Mouse (Mus musculus): ENCODE measurements around the gene Negr1. TPM values are rescaled to one million over a fixed set of nuclear protein-coding genes. Genes with fewer than 3 reads are reported as not detected.

The Negr1 gene
- total and polyA plus RNA-seq, 2 experiments from 2014 or later: 51.2 to 97.4 TPM

DNA sequence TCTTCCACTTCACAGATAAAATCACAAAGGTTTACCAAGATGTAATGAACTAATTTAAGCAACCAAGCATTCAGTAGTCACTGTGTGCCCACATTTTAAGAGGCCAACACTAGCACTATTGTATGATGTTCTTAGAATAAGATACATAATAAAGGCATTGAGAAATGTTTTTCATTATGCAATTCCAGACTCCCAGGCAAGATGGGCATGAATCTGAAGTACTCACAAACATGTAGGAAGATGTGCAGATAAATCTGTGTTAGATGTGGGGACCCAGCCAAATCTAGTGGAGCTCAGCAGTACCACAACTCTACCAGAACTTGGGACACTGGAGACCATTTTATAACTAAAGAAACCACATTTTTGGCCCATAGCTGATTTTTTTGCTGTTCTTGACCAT lies 593.9 kb downstream of the Negr1 start:
- Histone ChIP-seq H3K4me2 (ENCODE audit: low read depth, low read length) (no peak overlapping the region), H3K27me3 (ENCODE audit: insufficient read depth, low read length) (no peaks in the 10 kb centered on the region), H3K4me3 (ENCODE audit: low read length) (no peak overlapping the region), H3K9ac (replicated peaks; ENCODE audit: low read length) (no peak overlapping the region), H3K9me3 (ENCODE audit: low read length) (no peaks in the 10 kb centered on the region), H3K36me3 (ENCODE audit: insufficient read depth, low read length) (no peaks in the 10 kb centered on the region), H3K27ac (no peak overlapping the region), H3K4me1 (ENCODE audit: insufficient read depth, low read length) (no peaks in the 10 kb centered on the region)
- TF ChIP-seq CTCF (IDR thresholded peaks at IDR 0.05; ENCODE audit: low read depth): no peak
- ATAC-seq: no peak
- DNase-seq (ENCODE audit: low spot score): no peak

- no peak overlapping the region for H3K4me3 ChIP-seq (ENCODE audit: low read length)
- H3K4me1 ChIP-seq (ENCODE audit: insufficient read depth, low read length): no peaks in the 10 kb centered on the region
- H3K9me3 ChIP-seq (ENCODE audit: low read length): no peaks in the 10 kb centered on the region
- no peak overlapping the region for H3K9ac ChIP-seq (replicated peaks; ENCODE audit: low read length)
- H3K27ac ChIP-seq: no peak overlapping the region
- 95% methylated on average over 3 of the region's 3 CpGs for WGBS
- TF ChIP-seq CTCF (IDR thresholded peaks at IDR 0.05; ENCODE audit: low read depth): no peak
- DNase-seq (ENCODE audit: low spot score): no peak
- H3K4me2 ChIP-seq (ENCODE audit: low read depth, low read length): no peak overlapping the region
- H3K27me3 ChIP-seq (ENCODE audit: insufficient read depth, low read length): no peaks in the 10 kb centered on the region
- no peak for ATAC-seq
- H3K36me3 ChIP-seq (ENCODE audit: insufficient read depth, low read length): no peaks in the 10 kb centered on the region
Measured at GRCm38 (mm10) chr3:157164840-157165595, 603.4 kb downstream of the Negr1 start.

DNA sequence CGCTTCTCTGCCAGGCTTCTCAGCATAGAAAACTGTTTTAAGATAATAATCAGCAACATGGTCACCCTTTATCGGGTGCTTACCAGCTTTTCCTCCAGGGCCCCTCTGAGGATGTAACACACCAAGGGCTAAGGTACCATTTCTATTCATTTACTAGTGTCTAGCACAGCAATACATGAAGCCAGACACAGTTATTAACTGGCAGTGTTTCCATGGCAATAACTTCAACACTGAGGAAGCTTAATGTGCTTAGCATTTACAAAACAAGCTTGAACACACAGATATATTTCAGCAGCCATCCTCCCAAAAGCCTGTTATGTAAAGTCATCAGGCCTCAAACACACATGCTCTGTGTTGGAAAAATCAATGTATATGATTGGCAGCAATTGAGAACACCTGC lies 620.4 kb downstream of the Negr1 start:
- TF ChIP-seq CTCF (IDR thresholded peaks at IDR 0.05; ENCODE audit: low read depth): no peak
- H3K27ac ChIP-seq: no peak overlapping the region
- no peak overlapping the region for H3K4me3 ChIP-seq (ENCODE audit: low read length)
- WGBS: 71% methylated on average over 2 of the region's 2 CpGs
- ATAC-seq: 0 out of 2 replicates have a peak, but pooled peaks have one; percentile 49
- no peak overlapping the region for H3K9ac ChIP-seq (replicated peaks; ENCODE audit: low read length)
- no peaks in the 10 kb centered on the region for H3K9me3 ChIP-seq (ENCODE audit: low read length)
- no peaks in the 10 kb centered on the region for H3K4me1 ChIP-seq (ENCODE audit: insufficient read depth, low read length)
- no peak overlapping the region for H3K4me2 ChIP-seq (ENCODE audit: low read depth, low read length)
- DNase-seq (ENCODE audit: low spot score): peak; percentile 17
- H3K27me3 ChIP-seq (ENCODE audit: insufficient read depth, low read length): no peaks in the 10 kb centered on the region
- no peaks in the 10 kb centered on the region for H3K36me3 ChIP-seq (ENCODE audit: insufficient read depth, low read length)

DNA sequence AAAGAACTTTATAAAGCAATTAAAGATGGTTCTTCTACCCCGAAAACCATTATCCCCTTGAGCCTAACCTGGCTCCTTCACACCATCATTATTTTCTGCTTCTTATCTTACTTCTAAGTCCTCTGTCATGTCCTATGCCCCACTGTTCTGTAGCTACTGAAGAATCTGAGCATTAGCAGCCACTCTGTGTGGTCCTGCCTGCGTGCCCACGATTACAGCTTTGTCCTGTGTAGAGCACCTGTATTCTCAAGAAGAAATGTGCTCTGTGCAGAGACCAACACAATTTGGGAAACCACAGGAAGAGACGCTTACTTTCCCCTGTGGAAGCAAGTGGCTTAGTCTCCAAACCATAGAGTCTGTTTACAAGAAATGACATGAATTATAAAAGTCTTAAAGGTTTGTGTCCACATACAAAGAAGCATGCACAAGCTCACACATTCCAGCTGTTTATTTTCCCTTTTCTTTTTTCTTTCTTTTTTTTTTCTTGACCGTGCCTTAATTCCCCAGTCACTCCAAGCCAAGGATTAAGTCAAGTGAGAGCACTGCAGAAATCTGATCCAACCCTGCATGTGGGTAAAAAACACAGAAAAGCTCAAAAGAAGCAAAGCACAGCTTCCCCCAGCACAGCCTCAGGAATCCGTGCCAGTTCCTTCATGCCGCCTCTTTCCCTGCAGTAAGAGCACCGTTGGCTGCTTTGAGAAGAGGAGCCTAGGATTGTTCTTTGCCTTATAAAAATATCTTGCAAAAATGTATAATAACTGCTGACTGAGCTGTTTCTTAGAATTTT lies 627.5 kb downstream of the Negr1 start:
- TF ChIP-seq CTCF (IDR thresholded peaks at IDR 0.05; ENCODE audit: low read depth): no peak
- ATAC-seq: no peak
- no peak overlapping the region for H3K9ac ChIP-seq (replicated peaks; ENCODE audit: low read length)
- no peaks in the 10 kb centered on the region for H3K4me1 ChIP-seq (ENCODE audit: insufficient read depth, low read length)
- H3K9me3 ChIP-seq (ENCODE audit: low read length): no peaks in the 10 kb centered on the region
- no peaks in the 10 kb centered on the region for H3K36me3 ChIP-seq (ENCODE audit: insufficient read depth, low read length)
- 48% methylated on average over 8 of the region's 8 CpGs for WGBS
- no peak overlapping the region for H3K4me3 ChIP-seq (ENCODE audit: low read length)
- H3K27me3 ChIP-seq (ENCODE audit: insufficient read depth, low read length): no peaks in the 10 kb centered on the region
- peak; percentile 36 for DNase-seq (ENCODE audit: low spot score)
- H3K4me2 ChIP-seq (ENCODE audit: low read depth, low read length): no peak overlapping the region
- no peak overlapping the region for H3K27ac ChIP-seq

- WGBS: 82% methylated on average over 4 of the region's 4 CpGs
- no peaks in the 10 kb centered on the region for H3K27me3 ChIP-seq (ENCODE audit: insufficient read depth, low read length)
- ATAC-seq (no peak), DNase-seq (ENCODE audit: low spot score) (peak; percentile 26)
- no peak overlapping the region for H3K9ac ChIP-seq (replicated peaks; ENCODE audit: low read length)
- H3K4me1 ChIP-seq (ENCODE audit: insufficient read depth, low read length): no peaks in the 10 kb centered on the region
- no peaks in the 10 kb centered on the region for H3K36me3 ChIP-seq (ENCODE audit: insufficient read depth, low read length)
- no peaks in the 10 kb centered on the region for H3K9me3 ChIP-seq (ENCODE audit: low read length)
- TF ChIP-seq CTCF (IDR thresholded peaks at IDR 0.05; ENCODE audit: low read depth): peak; percentile 31; the same call in 1 of the 2 replicates
- H3K27ac ChIP-seq: no peak overlapping the region
- H3K4me2 ChIP-seq (ENCODE audit: low read depth, low read length): no peak overlapping the region
- no peak overlapping the region for H3K4me3 ChIP-seq (ENCODE audit: low read length)
Measured at GRCm38 (mm10) chr3:157189834-157190233, 628.2 kb downstream of the Negr1 start.

- Histone ChIP-seq H3K4me3 (ENCODE audit: low read length) (no peak overlapping the region), H3K27me3 (ENCODE audit: insufficient read depth, low read length) (no peaks in the 10 kb centered on the region), H3K4me1 (ENCODE audit: insufficient read depth, low read length) (no peaks in the 10 kb centered on the region), H3K27ac (no peak overlapping the region), H3K4me2 (ENCODE audit: low read depth, low read length) (no peak overlapping the region), H3K36me3 (ENCODE audit: insufficient read depth, low read length) (no peaks in the 10 kb centered on the region), H3K9me3 (ENCODE audit: low read length) (no peaks in the 10 kb centered on the region), H3K9ac (replicated peaks; ENCODE audit: low read length) (no peak overlapping the region)
- no peak for TF ChIP-seq CTCF (IDR thresholded peaks at IDR 0.05; ENCODE audit: low read depth)
- WGBS: 75% methylated on average over 3 of the region's 3 CpGs
- no peak for ATAC-seq
- no peak for DNase-seq (ENCODE audit: low spot score)
Measured at GRCm38 (mm10) chr3:157190551-157190950, 629.0 kb downstream of the Negr1 start.

- DNase-seq (ENCODE audit: low spot score): no peak
- 62% methylated on average over 3 of the region's 3 CpGs for WGBS
Measured at GRCm38 (mm10) chr3:157192021-157192420, 630.4 kb downstream of the Negr1 start.

More at GRCm38 (mm10) chr3:157192021-157192420, 630.4 kb downstream of the Negr1 start:
- Histone ChIP-seq H3K27ac (no peak overlapping the region), H3K9me3 (ENCODE audit: low read length) (no peaks in the 10 kb centered on the region), H3K9ac (replicated peaks; ENCODE audit: low read length) (no peak overlapping the region), H3K4me2 (ENCODE audit: low read depth, low read length) (no peak overlapping the region), H3K4me3 (ENCODE audit: low read length) (no peak overlapping the region), H3K36me3 (ENCODE audit: insufficient read depth, low read length) (no peaks in the 10 kb centered on the region), H3K27me3 (ENCODE audit: insufficient read depth, low read length) (no peaks in the 10 kb centered on the region), H3K4me1 (ENCODE audit: insufficient read depth, low read length) (no peaks in the 10 kb centered on the region)
- TF ChIP-seq CTCF (IDR thresholded peaks at IDR 0.05; ENCODE audit: low read depth): no peak
- ATAC-seq: no peak
